Mouse (Mus musculus): ENCODE measurements around the gene Stoml1.

DNA sequence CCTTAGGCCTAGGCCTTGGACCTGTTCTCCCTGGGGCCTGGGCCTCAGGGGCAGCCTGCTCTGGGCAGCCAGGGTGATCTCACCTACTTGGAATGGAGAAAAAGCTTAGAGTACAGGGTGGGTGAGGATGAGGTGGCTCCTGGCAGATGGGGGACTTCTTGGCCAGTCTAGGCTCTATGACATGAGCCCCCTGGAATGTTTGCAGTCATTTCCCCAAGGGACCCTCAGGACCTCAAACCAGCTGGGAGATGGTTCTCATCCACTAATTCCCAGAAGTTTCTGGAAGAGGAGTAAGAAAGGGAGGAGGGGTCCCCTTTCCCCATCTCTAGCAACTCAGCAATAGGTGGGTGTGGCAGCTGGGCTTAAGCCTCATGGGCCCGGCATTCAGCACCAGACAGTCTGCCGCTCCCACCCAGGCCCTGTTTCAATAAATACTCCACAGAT, 46.4 kb downstream of the Stoml1 start:
- TF ChIP-seq CTCF (IDR thresholded peaks at IDR 0.05 in 2 of 3, conservative IDR thresholded peaks at IDR 0.05 in 1 of 3; ENCODE audit: control insufficient read depth in 1 of 3, insufficient read depth in 1 of 3, low read depth in 2 of 3, low read length in 3 of 3, poor library complexity in 1 of 3, severe bottlenecking in 1 of 3) (no peak), MAX (IDR thresholded peaks at IDR 0.05; ENCODE audit: low read length) (no peak), JUND (IDR thresholded peaks at IDR 0.05; ENCODE audit: low read depth, low read length) (no peak), SMC3 (IDR thresholded peaks at IDR 0.05; ENCODE audit: low read depth, low read length) (no peak), POLR2AphosphoS5 (IDR thresholded peaks at IDR 0.05; ENCODE audit: borderline replicate concordance, low read depth, low read length) (no peak), ZC3H11A (IDR thresholded peaks at IDR 0.05; ENCODE audit: low read depth, low read length) (no peak), POLR2A (IDR thresholded peaks at IDR 0.05; ENCODE audit: control insufficient read depth in 1 of 2, insufficient read depth in 1 of 2, low read depth in 1 of 2, low read length in 2 of 2, poor library complexity in 1 of 2) (no peak), MYC (IDR thresholded peaks at IDR 0.05; ENCODE audit: low read depth, low read length) (no peak), GATA1 (IDR thresholded peaks at IDR 0.05; ENCODE audit: low read depth, low read length) (no peak), CHD1 (IDR thresholded peaks at IDR 0.05; ENCODE audit: low read depth, low read length) (no peak)

All from MEL (cell line).